Mouse (Mus musculus) liver, adult 10 weeks (tissue): ENCODE data around the gene Tmem98. TPM values are rescaled to one million over a fixed set of nuclear protein-coding genes. Genes with fewer than 3 reads are reported as not detected.

ENCODE experiments used
- polyA plus RNA-seq: library from polyadenylated mRNA; stranded (reverse); fragments of 350-450 nt; fragmentation: Illumina TruSeq; extraction: RNeasy Lipid Tissue Mini Kit (QIAGEN cat#74804); gene quantifications from one replicate; pipeline ENCODE4 v1.2.3, GENCODE M21; 2014; ENCODE audit warnings: low read depth, low replicate concordance

Tmem98 gene
- 7.2 TPM for polyA plus RNA-seq

DNA sequence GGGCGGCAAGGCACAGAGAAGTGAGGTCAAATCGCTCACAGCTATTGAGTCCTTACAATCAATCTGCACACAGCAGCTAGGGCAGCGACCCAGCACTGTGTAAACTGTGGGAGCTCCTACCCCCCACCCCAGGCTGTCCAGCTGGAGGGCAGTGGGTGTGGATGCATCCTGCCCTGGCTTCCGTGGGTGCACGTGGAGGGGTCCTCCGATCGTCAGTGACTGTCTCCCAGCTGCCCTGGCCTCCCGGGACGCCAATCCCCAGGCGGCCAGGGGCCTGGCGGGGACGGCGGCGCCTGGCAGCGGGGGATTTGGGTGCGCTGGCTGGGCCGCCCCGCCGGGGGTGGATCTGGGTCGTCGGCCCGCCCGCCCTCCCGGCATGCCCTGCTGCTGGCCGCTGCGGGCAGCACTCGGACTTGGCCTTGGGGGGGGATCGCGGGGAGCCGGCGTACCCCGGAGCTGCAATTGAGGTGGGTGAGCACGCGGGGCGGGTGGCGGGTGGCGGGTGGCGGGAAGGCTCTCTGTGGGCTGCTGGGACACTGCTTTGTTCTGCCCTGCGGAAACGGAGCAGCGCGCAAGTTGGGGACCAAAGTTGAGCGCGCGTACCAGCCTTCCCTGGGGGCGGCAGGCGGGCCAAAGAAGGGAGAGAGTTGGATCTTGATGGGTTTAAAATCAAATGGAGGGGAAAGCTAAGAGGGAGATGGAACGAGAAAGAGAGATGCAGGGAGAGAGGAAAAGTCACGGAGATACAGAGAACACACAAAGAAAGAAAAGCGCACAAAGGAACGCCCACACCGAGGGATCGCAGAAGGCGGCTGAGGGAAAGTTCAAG is at the start of gene Tmem98:
Tmem98 (plus strand) TSS at position 183 of the 829 bp plus-strand sequence.

DNA sequence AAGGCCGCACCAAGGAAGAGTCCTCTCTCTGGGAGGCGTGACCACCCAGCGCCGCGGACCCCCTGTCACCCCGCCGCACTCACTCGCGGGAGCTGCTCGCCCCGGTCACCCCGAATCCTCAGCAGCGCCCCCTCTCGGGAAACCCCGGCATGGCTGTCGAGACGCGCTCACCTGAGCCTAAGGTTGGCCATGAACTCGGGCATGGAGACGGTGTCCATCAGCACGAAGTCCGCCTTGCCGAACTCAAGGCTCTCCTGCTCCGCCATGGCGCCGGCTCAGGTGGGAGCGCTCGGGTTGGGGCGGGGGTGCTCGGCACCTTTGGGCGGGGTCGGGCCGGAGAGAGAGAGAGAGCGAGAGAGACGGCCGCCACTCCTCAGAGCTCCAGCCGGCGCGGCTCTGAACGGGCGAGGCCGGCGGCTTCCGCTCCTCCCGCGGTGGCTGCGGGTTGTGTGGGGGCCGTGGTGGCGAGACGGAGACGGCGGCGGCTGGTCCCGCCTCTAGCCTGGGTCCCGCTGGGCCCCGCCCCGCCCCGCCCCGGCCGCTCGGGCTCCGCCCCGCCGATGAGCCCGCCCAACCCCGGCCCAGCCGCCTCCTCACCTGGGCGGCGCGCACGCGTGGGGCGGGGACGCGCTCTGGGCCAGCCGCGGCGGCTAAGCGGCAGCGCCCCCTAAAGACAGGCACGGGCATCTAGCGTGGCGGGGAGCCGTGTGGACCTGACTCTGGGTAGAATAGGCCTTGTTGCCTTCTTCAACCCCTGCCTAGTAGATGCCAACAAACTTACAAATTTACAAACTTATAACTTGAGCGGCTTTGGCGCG is 30.2 kb upstream of the Tmem98 start, which contains the start of gene Myo1d:
Myo1d (minus strand) TSS at position 499 of the 818 bp plus-strand sequence.

DNA sequence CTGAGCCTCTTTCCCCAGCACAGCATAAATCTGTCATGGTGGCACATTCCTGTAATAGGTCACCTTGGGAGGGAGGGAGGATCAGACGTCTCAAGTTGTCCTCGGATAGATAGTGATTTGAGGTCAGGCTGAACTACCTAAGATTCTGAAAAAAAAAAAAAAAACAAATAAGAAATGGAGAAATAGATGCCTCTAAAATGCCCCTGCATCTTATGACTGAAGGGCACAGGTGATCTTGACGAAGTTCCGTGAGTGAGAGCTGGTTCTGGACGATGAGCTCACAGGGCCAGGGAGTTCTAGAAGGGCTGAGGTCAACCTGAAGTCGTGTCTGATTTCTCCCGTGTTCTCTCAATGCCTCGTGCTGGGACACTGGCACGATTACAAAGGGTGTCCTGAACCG is 48.1 kb downstream of the Tmem98 start, which contains the start of gene Spaca3:
Spaca3 (plus strand) TSS at position 301 of the 400 bp plus-strand sequence.

Other genes starting within 250 kb of the Tmem98 start
- 3.1 TPM for gene Myo1d, start 30.1 kb upstream of the Tmem98 start, polyA plus RNA-seq
- not detected for gene Spaca3, start 48.2 kb downstream of the Tmem98 start, polyA plus RNA-seq